Mouse (Mus musculus) testis, adult 2 months (tissue): ENCODE results near the gene Myb. TPM values are rescaled to one million over a fixed set of nuclear protein-coding genes. Genes with fewer than 3 reads are reported as not detected.

Source experiments
- H3K27ac ChIP-seq: fragments of 200-500 bp; 2 replicates; pipeline ENCODE4 v1.5.1; 2012; ENCODE audit warnings: low read depth, low read length; ENCODE audit not compliant: control insufficient read depth, insufficient read depth
- H3K27me3 ChIP-seq: fragments of 200-500 bp; 2 replicates; pipeline ENCODE4 v1.6.1; 2012; ENCODE audit warnings: mild to moderate bottlenecking, low read length, moderate library complexity; ENCODE audit not compliant: control insufficient read depth, insufficient read depth
- H3K36me3 ChIP-seq: fragments of 200-500 bp; 2 replicates; pipeline ENCODE4 v1.6.1; 2012; ENCODE audit warnings: mild to moderate bottlenecking, low read length; ENCODE audit not compliant: control insufficient read depth, insufficient read depth
- H3K4me1 ChIP-seq: fragments of 200-500 bp; 2 replicates; pipeline ENCODE4 v1.6.1; 2012; ENCODE audit warnings: low read length; ENCODE audit not compliant: control insufficient read depth, insufficient read depth
- H3K4me3 ChIP-seq: fragments of 200-500 bp; 2 replicates; pipeline ENCODE4 v1.5.1; 2012; ENCODE audit warnings: low read depth, mild to moderate bottlenecking, low read length, moderate library complexity, mixed read lengths; ENCODE audit not compliant: control insufficient read depth
- CTCF ChIP-seq: fragments of 200-500 bp; IDR thresholded peaks from 2 replicates; pipeline ENCODE4 v1.5.1; 2012; ENCODE audit warnings: low read depth, mild to moderate bottlenecking, inconsistent platforms, low read length, moderate library complexity; ENCODE audit not compliant: control insufficient read depth, insufficient read depth, insufficient replicate concordance
- POLR2A ChIP-seq: fragments of 200-500 bp; IDR thresholded peaks from 2 replicates; pipeline ENCODE4 v1.6.1; 2012; ENCODE audit warnings: low read depth, mild to moderate bottlenecking, inconsistent platforms, low read length, moderate library complexity; ENCODE audit not compliant: control insufficient read depth
- polyA plus RNA-seq: library from polyadenylated mRNA; depleted of rRNA; stranded (reverse); fragments of >200 nt; gene quantifications from 2 replicates; pipeline ENCODE4 v1.2.3, GENCODE M21; 2012

Gene Myb
- polyA plus RNA-seq, 1 experiment = 0.19 TPM

- H3K36me3 ChIP-seq = no peaks in the 10 kb centered on the region
- no peaks in the 10 kb centered on the region for H3K27me3 ChIP-seq
- no peaks in the 10 kb centered on the region for H3K4me1 ChIP-seq
- no peak overlapping the region for H3K27ac ChIP-seq
- TF ChIP-seq POLR2A (no peak), CTCF (no peak)
- H3K4me3 ChIP-seq = no peak overlapping the region
Measured at GRCm38 (mm10) chr10:21090922-21091700, 69.7 kb downstream of the Myb start.

- H3K4me3 ChIP-seq = no peak overlapping the region
- no peak overlapping the region for H3K27ac ChIP-seq
- no peak for TF ChIP-seq POLR2A
- TF ChIP-seq CTCF = no peak
- H3K4me1 ChIP-seq = no peaks in the 10 kb centered on the region
- H3K27me3 ChIP-seq = no peaks in the 10 kb centered on the region
- H3K36me3 ChIP-seq = no peaks in the 10 kb centered on the region
Measured at GRCm38 (mm10) chr10:21089541-21089940, 71.2 kb downstream of the Myb start.

- no peak overlapping the region for H3K4me3 ChIP-seq
- no peak overlapping the region for H3K27ac ChIP-seq
- TF ChIP-seq CTCF (no peak), POLR2A (no peak)
- H3K36me3 ChIP-seq = no peaks in the 10 kb centered on the region
- no peaks in the 10 kb centered on the region for H3K27me3 ChIP-seq
- H3K4me1 ChIP-seq = no peaks in the 10 kb centered on the region
Measured at GRCm38 (mm10) chr10:21087614-21088232, 73.1 kb downstream of the Myb start.

GRCm38 (mm10) chr10:21085044-21085443 lies 75.7 kb downstream of the Myb start:
- H3K4me1 ChIP-seq = no peaks in the 10 kb centered on the region
- TF ChIP-seq POLR2A (no peak), CTCF (no peak)

GRCm38 (mm10) chr10:21083391-21083918 lies 77.3 kb downstream of the Myb start:
- Histone ChIP-seq H3K4me3 (no peak overlapping the region), H3K4me1 (no peaks in the 10 kb centered on the region), H3K36me3 (no peaks in the 10 kb centered on the region), H3K27me3 (no peaks in the 10 kb centered on the region), H3K27ac (no peak overlapping the region)
- TF ChIP-seq CTCF = no peak
- TF ChIP-seq POLR2A = no peak

More at GRCm38 (mm10) chr10:21085044-21085443, 75.7 kb downstream of the Myb start:
- Histone ChIP-seq H3K4me3 (no peak overlapping the region), H3K27me3 (no peaks in the 10 kb centered on the region), H3K27ac (no peak overlapping the region), H3K36me3 (no peaks in the 10 kb centered on the region)

- no peak overlapping the region for H3K4me3 ChIP-seq
- no peak for TF ChIP-seq CTCF
- no peak for TF ChIP-seq POLR2A
- no peak overlapping the region for H3K27ac ChIP-seq
- no peaks in the 10 kb centered on the region for H3K36me3 ChIP-seq
- H3K27me3 ChIP-seq = no peaks in the 10 kb centered on the region
- no peaks in the 10 kb centered on the region for H3K4me1 ChIP-seq
Measured at GRCm38 (mm10) chr10:21082447-21082846, 78.3 kb downstream of the Myb start.

GRCm38 (mm10) chr10:21077151-21077719 lies 83.5 kb downstream of the Myb start:
- H3K4me1 ChIP-seq = no peaks in the 10 kb centered on the region
- H3K27ac ChIP-seq = no peak overlapping the region
- no peaks in the 10 kb centered on the region for H3K27me3 ChIP-seq
- H3K4me3 ChIP-seq = no peak overlapping the region
- TF ChIP-seq POLR2A = no peak
- TF ChIP-seq CTCF = no peak
- no peaks in the 10 kb centered on the region for H3K36me3 ChIP-seq
